Mouse (Mus musculus) midbrain, embryonic 12.5 days (tissue): Measurements from ENCODE around the gene Haus4. TPM values are rescaled to one million over a fixed set of nuclear protein-coding genes. Genes with fewer than 3 reads are reported as not detected.

Source experiments
- ATAC-seq: fragments of 200-750 bp; cut with Nextera tagmentation; 2 replicates; pipeline ENCODE4 v1.8.0; 2017; ENCODE audit warnings: low read depth, moderate TSS enrichment, moderate library complexity; ENCODE audit not compliant: low FRiP score
- H3K27ac ChIP-seq: fragments of 300-500 bp; sonication (generic); replicated peaks from 2 replicates; pipeline ENCODE4 v1.5.1; 2016; ENCODE audit warnings: mild to moderate bottlenecking
- H3K27me3 ChIP-seq: fragments of 300-500 bp; sonication (generic); 2 replicates; pipeline ENCODE4 v1.6.1; 2016; ENCODE audit warnings: mild to moderate bottlenecking
- H3K36me3 ChIP-seq: fragments of 300-500 bp; sonication (generic); 2 replicates; pipeline ENCODE4 v1.6.1; 2016
- H3K4me1 ChIP-seq: fragments of 300-500 bp; sonication (generic); 2 replicates; pipeline ENCODE4 v1.6.1; 2016
- H3K4me2 ChIP-seq: fragments of 300-500 bp; sonication (generic); replicated peaks from 2 replicates; pipeline ENCODE4 v1.6.1; 2016; ENCODE audit warnings: mild to moderate bottlenecking, moderate library complexity
- H3K4me3 ChIP-seq: fragments of 300-500 bp; sonication (generic); 2 replicates; pipeline ENCODE4 v1.5.1; 2016; ENCODE audit warnings: mild to moderate bottlenecking
- H3K9ac ChIP-seq: fragments of 300-500 bp; sonication (generic); replicated peaks from 2 replicates; pipeline ENCODE4 v1.6.1; 2016; ENCODE audit warnings: mild to moderate bottlenecking, moderate library complexity
- H3K9me3 ChIP-seq: fragments of 300-500 bp; sonication (generic); 2 replicates; pipeline ENCODE4 v1.6.1; 2016; ENCODE audit warnings: mild to moderate bottlenecking
- WGBS: fragments of 180-500 bp; shearing (Covaris S2); methylation state at CpG from one replicate; pipeline ENCODE4 v1.1.7; 2016; 5-methylcytosine and 5-hydroxymethylcytosine counted together
- polyA plus RNA-seq: library from polyadenylated mRNA; unstranded; fragments of >200 nt; fragmentation: Nextera tagmentation; extraction: Ambion mirVana; gene quantifications from 2 replicates; pipeline ENCODE4 v1.2.1, GENCODE M21; 2016

The Haus4 gene
- polyA plus RNA-seq, 1 experiment from 2014 or later: 35.0 TPM

- Histone ChIP-seq H3K27ac (peak overlapping the region; percentile 77), H3K4me2 (peak overlapping the region; percentile 59), H3K4me1 (peaks cover 14% of the 10 kb centered on the region), H3K36me3 (no peaks in the 10 kb centered on the region), H3K27me3 (no peaks in the 10 kb centered on the region), H3K4me3 (peak overlapping the region; percentile 39), H3K9ac (peak overlapping the region; percentile 58), H3K9me3 (no peaks in the 10 kb centered on the region)
- under 1% methylated on average over 18 of the region's 18 CpGs for WGBS
- peak; percentile 76 for ATAC-seq
These were observed 27.0 kb downstream of the Haus4 start for GRCm38 (mm10) chr14:54527227-54528006.

GRCm38 (mm10) chr14:54523600-54523999, 30.8 kb downstream of the Haus4 start:
- WGBS: 31% methylated on average over 6 of the region's 6 CpGs
- H3K4me2 ChIP-seq: no peak overlapping the region
- H3K9ac ChIP-seq: no peak overlapping the region
- no peak overlapping the region for H3K4me3 ChIP-seq
- no peak for ATAC-seq
- no peaks in the 10 kb centered on the region for H3K27me3 ChIP-seq
- H3K9me3 ChIP-seq: no peaks in the 10 kb centered on the region
- no peaks in the 10 kb centered on the region for H3K36me3 ChIP-seq
- no peak overlapping the region for H3K27ac ChIP-seq
- H3K4me1 ChIP-seq: peaks cover 18% of the 10 kb centered on the region

GRCm38 (mm10) chr14:54516710-54517310, 37.6 kb downstream of the Haus4 start:
- Histone ChIP-seq H3K9ac (peak overlapping the region; percentile 77), H3K4me2 (peak overlapping the region; percentile 70), H3K27me3 (no peaks in the 10 kb centered on the region), H3K4me1 (peaks cover 17% of the 10 kb centered on the region), H3K27ac (peak overlapping the region; percentile 76), H3K9me3 (no peaks in the 10 kb centered on the region), H3K4me3 (peak overlapping the region; percentile 72), H3K36me3 (peaks cover 35% of the 10 kb centered on the region)
- ATAC-seq: no peak
- WGBS: 4% methylated on average over 17 of the region's 17 CpGs

GRCm38 (mm10) chr14:54509774-54510173, 44.6 kb downstream of the Haus4 start:
- ATAC-seq: no peak
- WGBS: 93% methylated on average over 9 of the region's 9 CpGs
- Histone ChIP-seq H3K27me3 (no peaks in the 10 kb centered on the region), H3K4me1 (no peaks in the 10 kb centered on the region), H3K4me3 (no peak overlapping the region), H3K4me2 (no peak overlapping the region), H3K36me3 (peaks cover 82% of the 10 kb centered on the region), H3K27ac (no peak overlapping the region), H3K9ac (no peak overlapping the region), H3K9me3 (no peaks in the 10 kb centered on the region)

GRCm38 (mm10) chr14:54503092-54503491, 51.3 kb downstream of the Haus4 start:
- H3K4me2 ChIP-seq: no peak overlapping the region
- no peak for ATAC-seq
- no peaks in the 10 kb centered on the region for H3K4me1 ChIP-seq
- 80% methylated on average over 2 of the region's 2 CpGs for WGBS
- no peaks in the 10 kb centered on the region for H3K9me3 ChIP-seq
- no peak overlapping the region for H3K9ac ChIP-seq
- no peak overlapping the region for H3K27ac ChIP-seq
- no peaks in the 10 kb centered on the region for H3K27me3 ChIP-seq
- no peak overlapping the region for H3K4me3 ChIP-seq
- peaks cover 15% of the 10 kb centered on the region for H3K36me3 ChIP-seq

- Histone ChIP-seq H3K36me3 (no peaks in the 10 kb centered on the region), H3K27ac (no peak overlapping the region), H3K4me3 (no peak overlapping the region), H3K9me3 (no peaks in the 10 kb centered on the region), H3K9ac (no peak overlapping the region), H3K27me3 (no peaks in the 10 kb centered on the region), H3K4me1 (no peaks in the 10 kb centered on the region), H3K4me2 (no peak overlapping the region)
- ATAC-seq: no peak
- 79% methylated on average over 2 of the region's 2 CpGs for WGBS
These were observed 53.1 kb downstream of the Haus4 start for GRCm38 (mm10) chr14:54501365-54501764.

- Histone ChIP-seq H3K4me1 (no peaks in the 10 kb centered on the region), H3K9ac (no peak overlapping the region)
- 82% methylated on average over 2 of the region's 2 CpGs for WGBS
These were observed 55.1 kb downstream of the Haus4 start for GRCm38 (mm10) chr14:54499330-54499729.

GRCm38 (mm10) chr14:54496706-54497105, 57.7 kb downstream of the Haus4 start:
- no peaks in the 10 kb centered on the region for H3K9me3 ChIP-seq
- H3K4me1 ChIP-seq: no peaks in the 10 kb centered on the region
- H3K27ac ChIP-seq: no peak overlapping the region
- no peak for ATAC-seq
- H3K36me3 ChIP-seq: no peaks in the 10 kb centered on the region
- no peak overlapping the region for H3K4me2 ChIP-seq
- no peak overlapping the region for H3K4me3 ChIP-seq
- H3K9ac ChIP-seq: no peak overlapping the region
- H3K27me3 ChIP-seq: no peaks in the 10 kb centered on the region
- 90% methylated on average over 14 of the region's 14 CpGs for WGBS

More at GRCm38 (mm10) chr14:54499330-54499729, 55.1 kb downstream of the Haus4 start:
- Histone ChIP-seq H3K27ac (no peak overlapping the region), H3K36me3 (no peaks in the 10 kb centered on the region), H3K4me2 (no peak overlapping the region), H3K27me3 (no peaks in the 10 kb centered on the region), H3K4me3 (no peak overlapping the region), H3K9me3 (no peaks in the 10 kb centered on the region)
- ATAC-seq: no peak

- 0 out of 2 replicates have a peak, but pooled peaks have one; percentile 12 for ATAC-seq
- no peaks in the 10 kb centered on the region for H3K9me3 ChIP-seq
- H3K36me3 ChIP-seq: no peaks in the 10 kb centered on the region
- 3% methylated on average over 3 of the region's 3 CpGs for WGBS
- no peak overlapping the region for H3K4me3 ChIP-seq
- H3K4me1 ChIP-seq: no peaks in the 10 kb centered on the region
- no peak overlapping the region for H3K4me2 ChIP-seq
- H3K27ac ChIP-seq: no peak overlapping the region
- no peaks in the 10 kb centered on the region for H3K27me3 ChIP-seq
- no peak overlapping the region for H3K9ac ChIP-seq
These were observed 60.2 kb downstream of the Haus4 start for GRCm38 (mm10) chr14:54494234-54494633.

- 96% methylated on average over 5 of the region's 5 CpGs for WGBS
These were observed 61.2 kb downstream of the Haus4 start for GRCm38 (mm10) chr14:54493236-54493635.

GRCm38 (mm10) chr14:54492345-54493131, 61.9 kb downstream of the Haus4 start:
- 67% methylated on average over 18 of the region's 18 CpGs for WGBS
- H3K36me3 ChIP-seq: no peaks in the 10 kb centered on the region
- no peaks in the 10 kb centered on the region for H3K9me3 ChIP-seq
- H3K27ac ChIP-seq: no peak overlapping the region
- no peak overlapping the region for H3K9ac ChIP-seq
- no peaks in the 10 kb centered on the region for H3K27me3 ChIP-seq
- no peak for ATAC-seq
- H3K4me1 ChIP-seq: no peaks in the 10 kb centered on the region
- H3K4me2 ChIP-seq: no peak overlapping the region
- no peak overlapping the region for H3K4me3 ChIP-seq

More at GRCm38 (mm10) chr14:54493236-54493635, 61.2 kb downstream of the Haus4 start:
- ATAC-seq: no peak
- no peak overlapping the region for H3K4me3 ChIP-seq
- no peak overlapping the region for H3K9ac ChIP-seq
- H3K9me3 ChIP-seq: no peaks in the 10 kb centered on the region
- H3K27me3 ChIP-seq: no peaks in the 10 kb centered on the region
- no peaks in the 10 kb centered on the region for H3K4me1 ChIP-seq
- H3K4me2 ChIP-seq: no peak overlapping the region
- no peaks in the 10 kb centered on the region for H3K36me3 ChIP-seq
- no peak overlapping the region for H3K27ac ChIP-seq
